Mouse (Mus musculus): ENCODE measurements around the gene Hist1h4f.
"Not testable (repeated sequence)": the region's sequence is repeated elsewhere in the genome, so short reads cannot be mapped to it uniquely, and the experiment has no call there.

Hist1h4f gene

DNA sequence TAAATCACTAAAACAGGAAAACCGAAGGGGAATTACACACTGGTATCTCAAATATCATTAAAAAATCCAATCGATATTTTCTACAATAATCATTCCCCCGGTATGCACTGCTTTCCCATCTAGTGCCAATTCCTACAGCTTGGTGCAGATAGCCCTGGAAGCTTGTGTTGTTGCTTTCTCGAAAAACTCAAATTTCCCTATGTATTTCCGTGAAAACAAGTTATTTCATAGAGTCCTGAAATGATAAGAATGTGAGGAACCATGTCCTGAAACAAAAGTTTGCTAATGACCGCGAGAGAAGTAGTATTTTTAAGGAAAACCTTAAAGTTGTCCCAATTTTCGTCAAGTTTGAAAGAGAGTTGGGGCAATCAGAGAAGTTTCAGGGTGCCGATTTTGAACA, 2.9 kb upstream of the Hist1h4f start:
- no peak for DNase-seq

DNA sequence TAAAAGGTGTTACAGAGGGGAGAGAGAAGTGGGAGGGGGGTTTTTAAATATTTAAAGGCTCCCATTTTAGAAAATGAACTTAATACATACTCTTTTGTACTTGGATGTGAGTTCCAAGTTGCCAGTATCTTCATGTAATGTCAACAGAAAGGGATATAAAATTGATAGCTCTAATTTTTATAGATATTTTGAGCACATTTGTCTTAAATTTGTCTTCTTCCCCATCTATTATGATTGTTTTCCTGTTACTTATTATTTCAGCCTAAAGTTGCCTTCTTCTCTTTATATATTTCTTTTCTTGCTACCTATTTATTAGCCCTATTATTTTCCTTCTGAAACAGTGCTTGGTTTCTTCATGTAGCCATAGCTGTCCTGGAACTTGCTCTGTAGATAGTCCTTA, 1.5 kb upstream of the Hist1h4f start, which contains the start of gene Hist1h1d:
Gene Hist1h1d (plus strand): TSS at position 301 of the 400 bp plus-strand sequence.
- no peak for DNase-seq

- no peak for DNase-seq
Measured at GRCm38 (mm10) chr13:23551931-23552914, 775 bp upstream of the Hist1h4f start.

- no peak for DNase-seq
Measured at GRCm38 (mm10) chr13:23550761-23551145, 695 bp downstream of the Hist1h4f start.

GRCm38 (mm10) chr13:23546694-23547093, 4.8 kb downstream of the Hist1h4f start:
- no peak for DNase-seq

DNA sequence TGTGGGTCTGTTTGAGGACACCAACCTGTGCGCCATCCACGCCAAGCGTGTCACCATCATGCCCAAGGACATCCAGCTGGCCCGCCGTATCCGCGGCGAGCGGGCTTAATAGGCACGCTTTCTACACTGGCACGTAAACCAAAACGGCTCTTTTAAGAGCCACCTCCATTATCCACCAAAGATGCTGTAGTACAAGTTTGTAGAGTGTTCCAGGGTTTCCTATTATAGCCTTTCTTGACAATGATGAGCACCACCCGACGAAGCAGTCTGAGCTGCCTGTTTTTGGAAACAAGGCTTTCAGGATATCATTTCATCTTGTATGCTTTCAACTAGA, 6.7 kb downstream of the Hist1h4f start:
- not testable (repeated sequence) for DNase-seq

DNA sequence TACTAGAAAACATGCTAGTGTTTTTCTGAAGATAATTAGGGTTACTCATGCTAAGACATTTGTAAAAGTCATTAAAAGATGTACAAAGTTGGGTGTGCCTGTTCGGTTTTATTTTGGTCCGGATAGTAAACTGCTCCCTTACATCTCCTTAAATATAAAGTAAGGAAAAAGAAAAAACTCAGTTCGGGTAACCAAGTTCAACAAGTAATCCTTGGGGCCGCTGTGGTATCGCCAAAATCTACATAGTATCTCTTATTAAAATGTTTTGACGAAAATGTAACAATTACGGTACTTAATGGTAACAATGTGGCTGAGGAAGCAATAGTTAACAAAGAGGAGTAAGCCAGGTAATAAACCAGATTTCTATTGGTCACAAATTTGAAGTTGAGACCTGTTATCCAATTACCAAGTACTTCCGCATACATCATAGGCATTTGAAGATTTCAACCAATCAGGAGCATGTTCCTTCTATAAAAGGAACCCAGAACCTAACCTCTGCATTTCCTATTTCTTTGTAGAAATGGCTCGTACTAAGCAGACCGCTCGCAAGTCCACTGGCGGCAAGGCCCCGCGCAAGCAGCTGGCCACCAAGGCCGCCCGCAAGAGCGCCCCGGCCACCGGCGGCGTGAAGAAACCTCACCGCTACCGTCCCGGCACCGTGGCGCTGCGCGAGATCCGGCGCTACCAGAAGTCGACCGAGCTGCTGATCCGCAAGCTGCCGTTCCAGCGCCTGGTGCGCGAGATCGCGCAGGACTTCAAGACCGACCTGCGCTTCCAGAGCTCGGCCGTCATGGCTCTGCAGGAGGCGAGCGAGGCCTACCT, 7.3 kb downstream of the Hist1h4f start, which contains the start of gene Hist1h3f:
Gene Hist1h3f (plus strand): TSS at position 88 of the 822 bp plus-strand sequence.
- DNase-seq = peak; percentile 86 to 88

DNA sequence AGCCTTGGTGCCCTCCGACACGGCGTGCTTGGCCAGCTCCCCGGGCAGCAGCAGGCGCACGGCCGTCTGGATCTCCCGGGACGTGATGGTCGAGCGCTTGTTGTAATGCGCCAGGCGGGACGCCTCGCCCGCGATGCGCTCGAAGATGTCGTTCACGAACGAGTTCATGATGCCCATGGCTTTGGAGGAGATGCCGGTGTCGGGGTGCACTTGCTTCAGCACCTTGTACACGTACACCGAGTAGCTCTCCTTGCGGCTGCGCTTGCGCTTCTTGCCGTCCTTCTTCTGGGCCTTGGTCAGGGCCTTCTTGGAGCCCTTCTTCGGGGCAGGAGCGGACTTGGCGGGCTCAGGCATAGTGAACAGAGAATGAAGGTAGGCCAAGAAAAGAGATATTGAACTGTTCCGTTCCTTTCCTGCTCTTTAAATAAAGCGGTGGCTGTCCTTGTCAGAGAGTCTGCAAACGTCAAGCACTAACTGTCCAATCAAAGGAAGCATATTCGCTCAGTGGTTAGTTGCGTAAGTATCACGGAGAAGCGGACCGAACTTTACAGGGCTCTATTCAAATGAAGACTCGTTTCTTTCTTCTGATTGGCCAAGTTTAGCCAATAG, 8.3 kb downstream of the Hist1h4f start, which contains the start of gene Hist1h2bh:
Gene Hist1h2bh (minus strand): TSS at position 394 of the 609 bp plus-strand sequence.
- DNase-seq = peak; percentile 74

DNA sequence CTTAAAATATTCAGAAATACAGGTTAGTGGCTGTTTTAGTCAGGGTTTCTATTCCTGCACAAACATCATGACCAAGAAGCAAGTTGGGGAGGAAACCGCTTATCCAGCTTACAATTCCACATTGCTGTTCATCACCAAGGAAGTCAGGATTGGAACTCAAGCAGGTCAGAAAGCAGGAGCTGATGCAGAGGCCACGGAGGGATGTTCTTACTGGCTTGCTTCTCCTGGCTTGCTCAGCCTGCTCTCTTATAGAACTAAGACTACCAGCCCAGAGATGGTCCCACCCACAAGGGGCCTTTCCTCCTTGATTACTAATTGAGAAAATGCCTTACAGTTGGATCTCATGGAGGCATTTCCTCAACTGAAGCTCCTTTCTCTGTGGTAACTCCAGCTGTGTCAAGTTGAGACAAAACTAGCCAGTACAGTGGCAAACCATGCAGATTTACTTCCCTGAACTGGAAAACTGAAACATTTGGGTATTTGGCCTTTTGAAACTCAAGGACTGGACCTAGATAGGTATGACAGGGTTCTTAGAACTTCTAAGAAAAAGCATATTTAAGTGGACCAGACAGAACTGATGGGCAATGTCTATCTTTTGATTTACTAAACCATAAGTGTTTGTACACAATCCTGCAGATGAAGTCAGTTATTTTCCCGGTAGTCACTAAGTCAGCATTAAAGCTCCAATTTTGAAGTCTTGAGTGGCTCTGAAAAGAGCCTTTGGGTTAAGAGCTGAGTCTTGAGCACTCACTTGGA, 9.0 kb downstream of the Hist1h4f start:
- DNase-seq = not testable (repeated sequence)

- no peak for DNase-seq
Measured at GRCm38 (mm10) chr13:23541497-23541896, 10.0 kb downstream of the Hist1h4f start.

- DNase-seq = not testable (repeated sequence)
Measured at GRCm38 (mm10) chr13:23539821-23540220, 11.6 kb downstream of the Hist1h4f start.

- no peak for DNase-seq
Measured at GRCm38 (mm10) chr13:23538249-23538648, 13.2 kb downstream of the Hist1h4f start.

GRCm38 (mm10) chr13:23537006-23537710, 14.3 kb downstream of the Hist1h4f start:
- DNase-seq = no peak

GRCm38 (mm10) chr13:23536076-23536822, 15.2 kb downstream of the Hist1h4f start:
- DNase-seq = no peak

- peak; percentile 81 to 85 for DNase-seq
Measured at GRCm38 (mm10) chr13:23535137-23536075, 16.0 kb downstream of the Hist1h4f start, which contains the start of gene Hist1h3g. TSS of gene Hist1h3g (plus strand) at chr13:23535422.

DNA sequence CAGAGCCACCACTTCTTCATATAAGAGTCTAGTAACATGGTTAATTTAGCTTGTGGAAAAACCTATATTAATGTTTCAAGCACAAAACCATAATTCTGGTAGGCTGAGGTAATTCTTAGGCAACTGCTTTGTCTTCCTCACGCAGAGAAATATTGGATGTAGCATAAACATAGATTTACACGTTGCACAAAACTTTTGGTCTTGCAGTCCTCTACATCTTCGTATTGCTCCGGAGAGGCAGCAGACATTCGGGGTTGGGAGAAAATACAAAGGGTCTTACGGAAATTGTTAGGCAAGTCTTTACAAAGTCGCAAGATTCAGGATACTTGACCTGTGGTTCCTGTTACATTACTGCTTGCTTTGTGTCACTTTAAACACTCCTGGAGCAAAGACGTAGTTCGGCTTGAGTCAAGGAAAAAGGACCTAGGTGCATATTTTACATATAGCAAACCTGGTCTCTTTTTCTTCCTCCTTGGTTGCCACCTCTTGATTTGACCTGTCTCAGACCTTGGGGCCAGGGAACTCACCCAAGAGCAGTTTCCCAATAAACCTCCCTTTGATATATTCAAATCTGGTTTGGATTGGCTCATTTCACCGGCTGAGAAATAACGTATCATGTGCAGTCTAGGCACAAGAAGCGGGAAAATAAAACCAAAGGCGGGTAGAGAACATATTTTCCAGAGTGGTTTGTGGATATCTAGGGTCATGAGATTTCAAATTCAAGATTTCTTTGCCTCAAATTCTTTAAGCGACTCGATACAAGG, 16.9 kb downstream of the Hist1h4f start:
- no peak for DNase-seq

- peak; percentile 70 for DNase-seq
Measured at GRCm38 (mm10) chr13:23533560-23534367, 17.7 kb downstream of the Hist1h4f start, which contains the start of gene Hist1h2af. TSS of gene Hist1h2af (plus strand) at chr13:23533906.
